Mouse (Mus musculus) urinary bladder, postnatal 25 days (tissue): ENCODE measurements at regions not wholly inside any gene's neighbourhood (a gene's known extent, or its start where the extent isn't known, plus 50 kb on each side); places are given as distances from the start of the nearest gene placed in this dataset.

Experiments used
- DNase-seq: peaks from one replicate; pipeline ENCODE4 v3.0.0; 2022; ENCODE audit warnings: low spot score

DNA sequence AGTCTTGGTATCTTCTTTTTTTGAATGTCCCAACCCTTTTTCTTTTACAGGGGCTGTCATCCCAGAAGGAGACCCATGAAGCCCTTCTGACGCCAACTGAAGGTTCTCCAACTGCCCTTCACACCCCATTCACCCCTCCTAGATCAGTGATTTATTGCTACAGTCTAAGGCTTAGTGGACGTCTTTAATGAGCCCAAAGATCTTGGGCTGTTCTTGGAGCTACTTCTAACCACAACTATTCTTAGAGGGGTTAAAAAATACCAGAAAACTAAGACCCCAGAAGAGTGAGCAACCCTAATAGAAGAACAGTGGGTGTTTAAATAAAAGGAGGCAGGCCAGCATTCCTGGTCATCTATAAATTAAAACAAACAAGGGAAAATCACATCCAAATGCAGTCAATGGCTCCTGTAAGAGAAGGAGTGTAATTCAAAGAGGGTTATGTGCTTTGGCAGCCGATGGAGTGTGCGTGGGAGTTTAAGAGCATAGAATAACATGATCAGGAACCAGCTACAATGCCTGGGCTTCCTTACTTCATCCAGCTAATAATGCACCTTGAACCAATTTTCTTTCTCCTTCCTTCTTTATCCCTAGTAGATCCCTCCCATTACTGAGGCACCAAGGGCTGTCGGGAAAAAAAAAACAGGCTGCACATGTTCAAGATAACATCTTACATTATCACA lies 113.3 kb downstream of the Qpct start:
- DNase-seq = no peak

DNA sequence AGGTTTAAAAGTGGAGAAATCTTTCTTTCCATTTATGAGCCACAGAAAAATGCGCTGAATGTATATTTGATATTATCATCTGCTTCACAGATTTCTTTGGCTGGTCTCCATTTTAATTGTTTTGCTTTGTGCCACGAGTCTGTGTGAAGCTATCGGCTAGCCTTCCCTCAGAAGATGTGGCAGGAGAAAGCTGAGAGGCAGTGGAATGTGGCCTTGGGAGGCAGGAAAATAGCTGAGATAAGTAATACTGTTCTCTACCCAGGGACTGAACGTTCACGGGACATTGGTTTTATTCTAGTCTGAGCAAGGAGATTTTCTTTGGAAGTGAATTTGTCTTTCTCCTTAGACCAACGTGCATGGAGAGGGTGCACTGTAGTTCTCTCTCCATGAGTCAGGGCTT lies 112.3 kb downstream of the Qpct start:
- no peak for DNase-seq

DNA sequence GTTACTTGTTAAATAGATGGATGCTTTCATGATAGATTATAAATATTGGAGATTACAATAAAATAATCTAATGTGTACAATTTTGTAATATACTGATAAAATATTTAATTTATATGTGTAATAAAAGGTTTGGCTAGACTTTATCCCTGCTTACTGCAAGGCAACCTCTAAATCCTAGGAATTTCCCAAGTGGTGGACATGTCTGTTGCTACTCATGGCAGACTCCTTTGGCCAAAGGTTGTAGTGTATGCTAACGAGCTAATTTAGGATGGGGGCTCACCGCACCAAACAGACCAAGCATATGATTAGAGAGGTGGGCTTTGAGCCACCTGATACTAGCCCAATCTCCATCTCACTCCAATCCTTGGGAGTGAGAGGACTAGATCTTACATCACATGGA lies 102.4 kb downstream of the Qpct start:
- no peak for DNase-seq

DNA sequence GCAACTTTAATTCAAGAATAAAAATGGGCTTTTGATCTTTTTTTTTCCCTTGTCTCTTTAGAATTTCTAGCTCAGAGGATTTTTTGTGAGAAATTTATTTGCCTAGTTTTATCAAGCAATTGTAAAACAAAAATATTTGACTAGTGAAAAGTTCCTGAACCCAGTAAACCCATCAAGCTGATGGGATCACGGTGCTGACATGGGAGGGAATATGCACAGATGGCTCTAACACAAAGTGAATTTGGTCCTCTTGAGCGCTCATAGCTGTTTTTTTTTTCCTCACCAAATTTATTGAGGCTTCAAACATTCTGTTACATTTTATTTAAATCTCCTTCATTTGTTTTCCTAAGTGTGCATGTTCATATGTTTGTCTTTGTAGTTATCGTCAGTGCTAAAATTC lies 101.1 kb downstream of the Qpct start:
- no peak for DNase-seq

DNA sequence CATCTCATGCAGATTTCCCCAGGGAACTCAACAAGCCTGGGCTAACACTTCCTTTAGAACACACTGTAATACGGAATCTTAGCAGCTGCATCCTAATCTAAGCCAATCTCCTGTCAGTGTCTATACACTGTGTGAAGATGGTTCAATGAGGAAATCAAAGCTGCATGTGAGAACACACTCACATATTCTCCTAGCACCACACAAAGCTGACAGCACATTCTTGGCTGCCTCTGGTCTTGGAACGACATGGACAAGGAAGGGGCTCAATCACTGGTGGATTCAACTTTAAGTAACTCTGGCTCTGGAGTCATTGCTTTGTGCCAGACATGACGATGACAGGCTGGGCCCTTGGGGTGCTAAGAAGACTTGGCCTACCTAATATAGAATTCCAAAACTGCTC lies 96.2 kb downstream of the Qpct start:
- DNase-seq = no peak

DNA sequence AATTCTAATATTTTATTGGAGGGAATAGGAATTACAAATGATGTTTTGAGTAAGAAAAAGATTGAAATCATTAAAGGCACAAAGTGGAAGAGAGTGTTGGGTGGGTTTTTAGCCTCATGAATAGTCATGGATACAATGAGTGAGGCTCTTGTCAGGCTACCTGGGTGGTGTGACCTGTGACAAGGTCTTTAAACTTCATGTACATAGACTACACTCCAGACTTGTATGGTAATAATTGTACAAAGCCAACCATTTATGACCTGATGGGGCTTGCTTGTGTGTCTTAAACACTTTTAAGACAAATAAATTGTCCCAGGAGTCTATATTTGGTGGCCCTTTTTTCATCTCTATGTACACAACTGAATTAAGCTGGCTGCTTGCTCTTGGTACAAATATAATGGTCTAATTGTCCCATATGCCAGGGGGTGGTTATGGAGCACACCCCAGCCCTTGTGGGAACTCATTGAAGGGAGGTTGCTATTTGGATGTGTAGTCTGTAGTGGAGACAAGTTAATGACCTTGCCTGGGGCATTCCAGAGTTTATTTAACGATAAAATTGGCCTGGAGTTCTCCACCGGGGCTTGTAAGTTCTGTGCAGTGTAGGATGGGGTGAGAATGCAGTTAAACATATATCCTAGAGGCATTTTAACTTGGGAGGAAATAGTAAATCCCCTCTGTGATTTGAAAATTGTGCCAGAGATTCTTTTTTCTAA lies 93.4 kb downstream of the Qpct start:
- DNase-seq = no peak

DNA sequence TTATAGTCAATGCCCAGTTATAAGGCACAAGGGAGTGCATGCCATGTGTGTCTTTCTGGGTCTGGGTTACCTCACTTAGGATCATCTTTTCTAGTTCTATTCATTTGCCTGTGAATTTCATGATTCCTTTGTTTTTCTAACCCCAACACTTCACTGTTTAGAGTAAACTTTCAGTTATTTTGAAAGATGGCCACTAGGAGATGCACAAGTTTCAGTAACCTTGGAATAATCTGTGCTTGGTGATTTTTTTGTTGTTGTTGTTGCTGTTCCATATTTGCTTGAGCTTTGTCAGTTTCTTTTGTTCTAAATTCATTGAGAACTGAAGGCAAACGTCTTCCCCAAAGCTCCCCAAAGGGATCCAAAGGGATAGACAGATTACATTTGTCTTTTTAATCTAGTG lies 91.3 kb downstream of the Qpct start:
- DNase-seq = no peak
